Mouse (Mus musculus) stomach, postnatal 0 days (tissue): ENCODE measurements at regions not wholly inside any gene's neighbourhood (a gene's known extent, or its start where the extent isn't known, plus 50 kb on each side); places are given as distances from the start of the nearest gene placed in this dataset.

Source experiments
- CTCF ChIP-seq: IDR thresholded peaks from 2 replicates; pipeline ENCODE4 v1.5.1; 2016; ENCODE audit warnings: antibody characterized with exemption, low read depth, mild to moderate bottlenecking, moderate library complexity
- EP300 ChIP-seq: optimal IDR thresholded peaks from 2 replicates; pipeline ENCODE3; 2016; ENCODE audit warnings: antibody characterized with exemption

DNA sequence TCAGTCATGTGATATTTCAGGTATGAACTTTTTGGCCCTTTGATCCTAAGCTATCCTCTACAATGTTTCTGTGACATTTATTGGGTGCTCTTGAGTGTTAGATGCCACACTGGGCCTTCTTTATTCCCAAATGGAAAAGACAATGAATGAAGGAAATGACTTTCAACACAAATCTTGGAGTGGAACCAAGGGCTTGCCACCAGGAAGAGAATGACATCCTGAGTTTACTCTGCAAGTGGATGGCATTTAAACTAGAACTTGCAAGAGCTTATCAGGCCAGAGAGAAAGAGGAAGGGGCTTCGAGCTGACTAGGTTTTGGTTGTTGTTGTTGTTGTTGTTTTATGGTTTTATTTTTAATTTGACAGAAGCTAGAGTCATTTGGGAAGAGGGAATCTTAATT is 56.1 kb upstream of the Rmdn2 start:
- TF ChIP-seq CTCF, result no peak
- TF ChIP-seq EP300, result no peak
